Mouse (Mus musculus) telencephalon, adult 2 months (tissue): ENCODE data around the gene Pitpna.

ENCODE experiments used
- DNase-seq: peaks from one replicate; pipeline ENCODE4 v3.0.0-alpha.2; 2011; ENCODE audit warnings: low read depth, low spot score

Pitpna gene

DNA sequence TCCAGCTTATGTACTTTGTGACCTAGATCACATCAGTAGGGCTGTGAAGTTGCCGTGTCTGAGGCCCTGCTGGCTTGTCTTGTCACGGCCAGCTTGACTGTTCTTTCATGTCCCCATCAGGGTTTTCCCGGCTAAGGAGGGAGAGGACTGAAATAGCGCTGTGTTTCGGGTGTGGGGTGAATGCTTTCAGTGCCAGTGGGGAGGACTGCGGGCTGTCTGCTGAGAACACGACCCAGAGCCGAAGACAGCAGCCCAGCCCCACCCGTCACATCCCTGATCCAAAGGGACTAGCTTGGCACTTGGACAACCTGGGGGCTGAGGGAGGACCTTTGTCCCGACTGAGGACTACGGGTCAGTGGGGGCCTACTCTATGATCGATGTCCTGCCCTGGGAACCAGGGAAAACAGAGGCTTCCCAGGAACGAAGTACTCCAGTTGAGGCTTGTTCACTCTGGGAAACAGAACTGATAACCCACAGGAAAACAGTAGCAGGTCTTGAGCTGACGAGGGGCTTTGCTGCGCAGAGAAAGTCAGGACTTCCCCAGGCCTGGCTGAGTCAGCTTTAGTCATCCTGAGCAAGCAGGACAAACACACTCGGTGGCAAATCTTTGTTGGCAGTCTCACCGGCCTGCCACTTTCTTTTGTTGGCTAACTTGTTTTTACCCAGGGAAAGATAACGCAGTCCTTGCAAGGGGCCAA, 23.9 kb upstream of the Pitpna start:
- DNase-seq: no peak

DNA sequence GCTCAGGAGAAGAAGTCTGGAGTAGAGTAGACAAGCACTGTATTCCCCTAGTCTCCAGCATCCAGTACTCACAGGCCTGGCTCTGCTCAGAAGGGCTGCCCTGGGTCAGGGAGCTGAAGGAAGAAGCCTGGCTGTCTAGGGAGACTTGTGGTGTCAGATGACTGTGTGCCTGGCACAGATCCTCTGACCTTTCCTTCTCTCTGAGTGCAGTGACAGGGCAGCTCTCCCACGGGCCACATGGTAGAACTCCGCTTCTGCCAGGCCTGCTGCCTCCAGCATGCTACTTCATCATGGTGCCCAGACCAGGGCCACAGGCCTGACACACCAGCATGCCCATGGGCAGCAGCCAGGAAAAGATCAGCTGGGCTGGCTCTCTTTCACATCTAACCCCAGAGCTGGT, 22.0 kb upstream of the Pitpna start:
- DNase-seq: no peak

DNA sequence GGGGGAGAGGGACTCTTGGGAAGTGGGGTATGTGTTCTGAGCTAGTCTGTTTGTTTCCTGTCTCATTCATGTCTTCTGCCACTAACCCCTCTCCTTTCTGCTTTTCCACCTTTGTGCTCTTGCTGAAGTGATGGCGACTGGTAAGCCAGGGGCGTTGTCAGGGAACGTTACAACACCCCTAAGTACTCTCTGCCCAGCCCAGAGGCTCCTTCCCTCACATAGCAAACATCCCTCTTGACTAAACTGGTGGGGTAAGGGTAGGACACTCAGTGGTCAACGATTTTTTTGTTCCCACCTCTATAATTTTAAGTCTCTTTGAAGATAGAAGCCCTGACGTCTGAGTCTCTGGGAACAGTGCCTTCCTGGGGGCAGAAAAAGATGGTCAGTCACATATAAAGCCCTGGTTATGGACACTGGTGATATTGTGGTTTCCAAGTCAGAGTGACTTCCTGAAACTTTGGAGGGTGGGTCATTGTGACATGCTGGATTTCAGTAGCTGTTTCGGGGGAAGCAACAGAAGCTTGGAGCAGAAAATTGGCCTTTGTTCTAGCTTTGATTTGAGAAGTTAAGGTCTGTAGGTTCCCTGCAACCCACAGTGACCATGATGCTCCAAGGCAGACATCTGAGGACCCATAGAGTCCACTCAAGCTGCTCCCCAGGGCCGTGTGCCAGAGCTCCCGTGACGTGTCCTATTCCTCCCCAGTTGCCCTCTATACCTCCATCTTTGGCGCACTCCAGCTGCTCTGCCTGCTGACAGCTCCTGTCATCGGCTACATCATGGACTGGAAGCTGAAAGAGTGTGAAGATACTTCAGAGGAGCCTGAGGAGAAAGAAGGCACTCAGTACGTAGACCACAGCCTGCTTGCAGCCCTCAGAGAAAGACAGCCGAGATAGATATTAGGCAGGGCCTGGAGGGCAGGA, 21.4 kb upstream of the Pitpna start:
- DNase-seq: no peak

DNA sequence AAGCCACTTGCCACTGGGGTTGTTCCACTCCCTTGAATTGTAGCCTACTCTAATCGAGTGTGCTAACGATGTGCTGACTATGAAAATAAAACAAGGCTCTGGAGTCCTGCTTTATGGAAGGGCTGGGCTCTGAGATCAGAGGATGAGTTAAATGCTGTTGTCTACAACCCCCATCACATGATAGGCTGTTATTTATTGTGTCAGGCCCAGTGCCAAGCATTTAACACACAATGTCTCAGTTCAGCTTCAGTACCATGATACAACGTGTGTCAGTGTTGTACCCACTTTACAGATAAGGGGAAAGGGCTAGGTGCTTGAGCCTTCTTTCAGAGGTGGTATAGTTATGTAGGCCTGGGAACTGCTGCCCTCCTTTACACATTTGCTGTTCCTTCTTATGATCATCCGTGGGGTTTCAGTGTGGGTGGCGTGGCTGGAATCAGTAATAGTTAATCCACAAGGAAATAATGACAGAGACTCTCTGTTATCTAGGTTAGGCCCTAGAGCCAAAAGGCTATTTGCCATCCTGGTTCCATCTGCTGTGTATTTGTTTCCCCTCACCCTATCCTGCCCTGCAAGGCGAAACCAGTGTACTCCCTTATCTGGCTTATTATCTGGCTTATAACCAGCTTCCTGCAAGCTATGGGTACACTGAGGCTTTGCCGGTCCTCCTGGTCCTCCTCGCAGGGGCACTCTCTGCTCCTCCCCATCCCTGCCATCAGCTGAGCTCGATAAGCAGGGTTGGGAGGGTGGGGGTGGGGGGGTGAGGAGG, 20.4 kb upstream of the Pitpna start:
- DNase-seq: no peak

DNA sequence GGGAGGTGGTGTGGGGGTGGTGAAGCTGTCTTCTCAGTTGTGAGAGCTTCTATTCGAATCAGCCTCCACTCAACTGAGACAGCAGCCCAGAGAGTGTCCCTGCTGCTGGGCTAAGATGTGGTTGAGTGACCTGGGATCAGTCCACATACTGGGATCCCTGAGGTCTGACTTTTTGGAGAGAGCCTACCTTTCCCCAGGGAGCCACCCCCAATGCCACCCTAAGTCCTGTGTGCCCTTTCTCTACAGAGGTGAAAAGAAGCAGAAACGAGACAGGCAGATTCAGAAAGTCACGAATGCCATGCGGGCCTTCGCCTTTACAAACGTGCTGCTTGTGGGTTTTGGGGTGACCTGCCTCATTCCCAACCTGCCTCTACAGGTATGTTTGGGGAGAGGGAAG, 19.8 kb upstream of the Pitpna start:
- no peak for DNase-seq

DNA sequence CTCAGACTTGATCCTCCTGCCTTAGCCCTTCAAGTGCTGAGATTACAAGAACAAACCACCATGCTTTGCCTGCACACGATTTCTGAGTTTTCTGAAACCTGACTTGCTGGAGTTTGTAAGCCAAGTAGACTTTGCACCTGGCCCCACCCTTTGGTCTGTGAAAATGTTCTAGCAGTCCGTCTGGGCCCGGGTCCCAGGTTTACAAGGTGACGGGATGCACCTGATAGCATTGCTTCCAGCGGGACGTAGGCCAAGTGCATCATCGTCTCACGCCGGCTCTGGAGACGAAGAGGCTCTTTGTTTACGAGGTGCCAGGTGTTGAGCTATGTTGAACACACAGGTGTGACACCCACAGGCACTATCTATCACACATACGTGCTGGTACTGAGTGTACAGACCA, 18.9 kb upstream of the Pitpna start:
- DNase-seq: no peak

DNA sequence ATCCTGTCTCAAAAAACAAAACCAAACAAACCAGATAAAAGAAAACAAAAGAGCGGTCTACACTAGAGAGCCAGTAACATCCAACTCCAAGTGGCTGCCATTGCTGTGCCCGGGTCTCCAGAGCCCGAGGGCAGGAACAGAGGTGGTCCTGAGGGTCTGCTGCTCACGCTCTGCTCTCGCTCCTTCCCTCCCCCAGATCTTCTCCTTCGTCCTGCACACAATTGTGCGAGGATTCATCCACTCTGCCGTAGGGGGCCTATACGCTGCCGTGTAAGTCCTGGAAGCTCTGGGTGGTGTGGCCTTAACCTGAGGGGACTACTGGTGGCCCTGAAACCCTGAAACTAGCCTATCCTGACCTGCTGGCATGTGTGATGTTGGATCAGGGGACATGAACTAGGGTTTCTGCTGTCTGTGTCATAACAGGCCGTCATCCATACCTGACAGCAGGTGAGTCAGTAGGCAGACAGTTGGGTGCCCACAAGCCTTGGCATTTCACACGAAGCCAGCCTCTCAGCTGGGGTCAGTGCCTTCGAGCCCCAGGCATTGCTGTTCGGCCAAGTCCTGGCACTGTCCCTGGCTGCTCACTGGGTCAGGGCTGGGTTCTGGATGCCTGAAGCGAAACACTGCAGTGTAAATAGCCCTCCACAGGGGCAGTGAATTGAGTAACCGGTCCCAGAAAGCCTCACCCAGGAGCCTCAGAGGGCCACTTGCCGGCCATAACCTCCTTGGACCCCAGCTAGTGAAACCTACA, 17.3 kb upstream of the Pitpna start:
- DNase-seq: no peak

DNA sequence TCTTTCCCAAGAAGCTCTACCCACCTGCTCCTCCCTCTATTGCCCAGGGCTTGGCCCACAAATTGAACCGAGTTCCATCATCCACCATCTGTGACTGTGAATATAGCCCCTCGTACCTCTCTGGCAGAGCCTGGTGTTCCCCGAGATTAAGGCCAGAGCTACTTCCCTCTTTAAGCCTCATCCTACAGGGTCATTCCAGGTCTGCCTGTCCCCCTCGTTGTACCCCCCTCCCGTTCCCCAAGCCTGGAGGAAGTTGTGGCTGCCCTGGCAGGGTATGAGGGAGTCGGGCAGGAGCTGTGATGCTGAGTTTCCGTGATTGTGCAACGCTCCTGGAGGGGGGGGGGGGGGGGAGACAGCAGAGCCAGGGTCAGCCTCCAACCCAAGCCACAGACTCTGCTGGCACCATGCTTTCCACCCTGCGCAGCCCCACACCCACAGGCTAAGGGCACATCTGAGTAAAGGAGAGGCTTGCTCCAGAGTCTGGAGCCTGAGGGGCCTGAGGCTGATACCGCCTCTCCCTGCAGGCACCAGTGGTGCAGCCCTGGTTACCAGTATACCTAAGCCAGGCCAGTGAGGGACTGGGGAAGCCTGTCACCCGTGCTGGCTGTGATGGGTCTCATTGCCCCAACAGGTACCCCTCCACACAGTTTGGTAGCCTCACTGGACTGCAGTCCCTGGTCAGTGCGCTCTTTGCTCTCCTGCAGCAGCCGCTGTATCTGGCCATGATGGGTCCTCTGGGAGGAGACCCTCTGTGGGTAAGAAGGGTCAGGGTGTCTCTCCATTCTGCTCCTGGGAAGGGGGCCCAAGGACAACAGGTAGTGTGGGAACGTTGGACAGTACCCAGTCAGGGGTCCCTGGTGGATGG, 16.5 kb upstream of the Pitpna start:
- DNase-seq: no peak

DNA sequence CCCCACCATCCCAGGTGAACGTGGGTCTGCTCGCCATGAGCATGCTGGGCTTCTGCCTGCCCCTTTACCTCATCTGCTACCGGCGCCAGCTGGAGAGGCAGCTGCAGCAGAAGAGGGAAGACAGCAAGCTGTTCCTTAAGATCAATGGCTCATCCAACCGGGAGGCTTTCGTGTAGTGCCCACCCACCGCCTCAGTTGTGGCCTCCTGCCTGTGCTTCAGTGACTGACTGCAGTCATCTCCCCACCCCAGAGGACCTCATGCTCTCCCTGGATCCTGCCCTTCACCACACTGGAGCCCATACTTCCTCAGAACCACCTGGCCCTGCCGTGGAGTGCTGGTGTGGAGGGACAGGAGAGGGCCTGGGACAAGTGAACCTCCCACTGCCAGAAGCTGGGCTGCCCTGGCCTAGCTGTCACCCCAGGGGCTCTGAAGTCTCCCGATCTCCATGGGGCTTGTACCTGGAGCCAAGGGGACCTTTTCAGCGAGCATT, 15.6 kb upstream of the Pitpna start:
- no peak for DNase-seq

DNA sequence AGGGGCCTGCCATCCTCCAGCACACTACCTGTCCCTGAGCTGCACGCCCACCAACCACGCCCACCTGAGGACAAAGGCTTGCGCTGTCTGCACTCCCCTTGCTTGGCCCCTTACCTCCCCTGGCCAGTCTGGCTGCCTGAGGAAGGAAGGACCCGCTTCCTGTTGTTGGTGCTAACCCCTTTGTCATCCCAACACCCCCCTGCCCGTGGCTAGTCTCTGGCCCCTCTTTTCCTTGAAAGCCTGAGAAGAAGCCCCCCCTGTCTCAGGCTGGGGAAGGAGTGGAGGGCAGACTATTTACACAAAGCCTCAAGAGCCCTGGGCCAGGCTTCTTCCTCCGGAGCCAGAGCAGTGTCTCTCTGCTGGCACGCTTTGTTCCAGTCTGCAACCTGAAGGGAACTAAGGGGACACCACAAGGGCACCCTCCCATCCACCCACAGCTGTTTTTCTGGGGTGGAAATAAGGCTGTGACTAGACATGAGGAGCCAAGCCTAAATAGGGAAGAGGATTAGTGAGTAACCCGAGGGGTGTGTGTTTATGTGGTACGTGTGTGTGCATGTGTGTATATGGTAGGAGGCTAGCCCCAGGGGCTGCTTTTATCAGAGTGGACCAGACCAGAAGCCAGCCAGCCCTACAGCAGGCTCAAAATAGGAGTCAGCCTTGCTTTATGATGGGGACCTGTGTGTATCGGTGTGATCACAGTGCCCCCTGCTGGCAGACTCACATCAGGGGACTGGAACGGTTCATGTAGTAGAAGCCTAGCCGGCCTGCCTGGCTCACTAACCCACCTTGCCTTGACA, 14.8 kb upstream of the Pitpna start:
- peak; percentile 87 for DNase-seq

DNA sequence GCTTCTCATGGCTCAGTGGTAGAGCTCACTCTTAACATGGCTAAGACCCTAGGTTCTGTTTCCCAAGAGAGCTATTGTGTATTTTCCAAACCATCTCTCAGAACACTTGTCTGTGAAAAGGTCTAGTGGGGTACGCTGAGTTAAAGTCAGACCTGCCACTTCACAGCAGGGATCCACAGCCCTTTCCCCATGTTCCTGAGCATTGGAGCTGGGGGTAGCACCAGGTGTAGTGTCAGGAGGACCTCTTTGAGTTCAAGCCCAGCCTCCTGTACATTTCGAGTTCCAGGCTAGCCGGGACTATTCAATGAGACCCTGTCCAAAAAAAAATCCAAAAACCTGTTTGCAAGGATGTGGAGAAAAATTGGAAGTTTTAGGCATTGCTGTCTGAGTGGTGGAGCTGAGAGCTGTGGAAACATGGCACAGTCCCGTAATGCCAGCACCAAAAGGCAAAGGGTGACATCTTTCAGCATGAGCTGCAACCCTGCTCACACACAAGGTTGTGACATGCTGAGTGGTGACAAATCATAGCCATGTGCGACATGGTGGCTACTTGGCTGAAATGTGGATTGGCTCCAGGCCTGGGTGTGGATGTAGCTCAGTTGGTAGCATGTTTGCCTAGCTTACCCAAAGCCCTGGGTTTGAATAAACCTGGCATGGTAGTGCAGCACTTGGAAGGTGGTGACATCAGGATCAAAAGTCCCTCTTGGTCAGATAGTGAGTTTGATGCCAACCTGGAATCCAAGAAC, 13.3 kb upstream of the Pitpna start:
- DNase-seq: no peak

DNA sequence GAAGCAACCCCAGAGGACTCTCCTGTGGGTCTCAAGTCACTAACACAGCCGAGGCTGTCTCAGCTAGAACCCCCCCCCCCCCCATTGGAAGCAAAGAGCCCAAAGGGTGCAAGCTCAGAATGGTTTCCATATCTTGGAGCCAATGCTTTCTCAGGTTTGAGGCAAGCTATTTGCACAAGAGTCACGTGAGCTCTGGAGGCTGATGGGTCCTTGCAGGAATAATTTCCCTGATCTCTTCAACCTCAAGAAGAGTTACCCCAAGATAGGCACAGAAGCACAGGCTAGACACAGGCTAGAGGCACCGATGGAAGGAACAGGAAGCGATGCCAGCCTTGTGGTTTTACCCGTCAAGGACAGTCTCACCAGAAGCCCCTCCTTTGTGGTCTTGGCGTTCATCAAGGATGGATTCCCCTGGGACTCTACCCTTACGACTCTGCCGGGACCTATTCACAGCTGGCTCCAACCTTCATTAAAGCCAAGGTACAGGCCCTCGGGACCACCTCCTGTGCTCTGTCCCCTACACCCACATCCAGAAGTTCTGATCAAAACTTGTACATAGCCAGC, 12.3 kb upstream of the Pitpna start:
- no peak for DNase-seq

DNA sequence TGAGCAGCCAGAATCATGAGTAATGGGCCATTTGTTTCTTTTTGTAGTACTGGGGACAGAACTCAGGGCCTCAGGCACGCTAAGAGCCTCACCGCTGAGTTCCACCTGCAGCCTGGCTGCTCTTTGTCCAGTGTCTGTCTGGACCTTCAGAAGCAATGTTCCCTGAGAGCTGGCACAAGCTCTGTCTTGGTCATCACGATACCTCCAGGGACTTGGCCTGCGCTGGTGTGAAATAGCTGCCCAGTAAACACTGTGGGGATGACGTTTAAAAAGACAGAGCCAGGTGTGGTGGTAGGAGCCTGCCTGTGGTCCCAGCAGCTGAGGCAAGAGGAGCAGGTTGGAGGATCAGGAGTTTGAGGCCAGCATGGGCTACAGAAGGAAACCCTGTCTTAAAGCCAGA, 9.3 kb upstream of the Pitpna start:
- DNase-seq: no peak

DNA sequence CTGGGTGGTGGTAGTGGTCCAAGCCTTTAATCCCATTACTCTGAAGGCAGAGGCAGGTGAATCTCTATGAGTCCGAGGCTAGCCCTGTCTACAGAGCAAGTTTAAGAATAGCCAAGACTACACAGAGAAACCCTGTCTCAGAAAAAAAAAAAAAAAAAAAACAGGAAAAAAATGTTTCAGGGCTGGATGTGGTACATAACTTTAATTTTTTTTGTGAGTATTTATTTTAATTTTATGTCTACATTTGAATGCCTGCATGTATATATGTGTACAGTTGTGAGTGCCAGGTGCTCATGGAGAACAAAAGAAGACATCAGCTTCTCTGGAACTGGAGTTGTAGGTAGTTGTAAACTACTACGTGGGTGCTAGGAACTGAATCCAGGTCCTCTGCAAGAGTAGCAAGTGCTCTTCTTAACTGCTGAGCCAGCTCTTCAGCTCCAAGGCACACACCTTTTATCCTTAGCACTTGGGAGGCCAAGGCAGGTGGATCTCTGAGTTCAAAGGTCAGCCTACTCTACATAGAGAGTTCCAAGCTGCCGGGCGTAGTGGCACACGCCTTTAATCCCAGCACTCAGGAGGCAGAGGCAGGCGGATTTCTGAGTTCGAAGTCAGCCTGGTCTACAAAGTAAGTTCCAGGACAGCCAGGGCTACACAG, 6.3 kb upstream of the Pitpna start:
- DNase-seq: no peak

DNA sequence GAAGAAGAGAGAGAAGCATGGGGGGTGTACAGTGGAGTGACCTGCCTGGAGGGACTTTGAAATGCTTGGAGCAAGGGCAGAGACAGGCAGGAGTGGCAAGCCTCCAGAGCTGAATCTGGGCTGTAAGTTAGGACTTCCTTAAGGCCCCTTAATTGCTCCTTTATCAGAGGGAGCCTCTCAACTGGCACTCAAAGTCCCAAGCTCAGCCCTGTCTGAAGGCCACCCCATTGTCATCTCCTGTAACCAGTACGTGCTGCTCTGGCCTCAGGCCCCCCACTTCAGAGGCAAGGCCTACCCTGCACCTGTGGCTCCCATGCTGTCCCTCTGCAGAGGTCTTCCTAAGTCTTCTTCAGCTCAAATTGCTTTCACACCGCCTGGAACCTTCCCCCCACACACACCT, 4.4 kb upstream of the Pitpna start:
- no peak for DNase-seq

DNA sequence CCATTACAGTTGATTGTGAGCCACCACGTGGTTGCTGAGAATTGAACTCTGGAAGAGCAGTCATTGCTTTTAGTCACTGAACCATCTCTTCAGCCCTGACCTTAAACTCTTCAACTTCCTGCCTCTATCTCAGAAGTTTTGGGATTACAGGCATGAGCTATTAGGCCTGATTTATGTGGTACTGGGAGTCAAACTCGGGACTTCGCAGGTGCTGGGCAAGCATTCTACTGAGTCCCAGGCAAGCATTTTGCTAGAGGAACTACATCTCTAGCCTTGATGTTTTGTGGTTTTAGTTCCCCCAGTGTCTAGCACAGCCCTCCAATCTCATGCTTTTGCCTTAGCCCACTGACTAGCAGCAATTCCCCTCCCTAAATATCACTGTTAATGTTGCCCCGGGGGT, 2.8 kb upstream of the Pitpna start:
- DNase-seq: no peak

DNA sequence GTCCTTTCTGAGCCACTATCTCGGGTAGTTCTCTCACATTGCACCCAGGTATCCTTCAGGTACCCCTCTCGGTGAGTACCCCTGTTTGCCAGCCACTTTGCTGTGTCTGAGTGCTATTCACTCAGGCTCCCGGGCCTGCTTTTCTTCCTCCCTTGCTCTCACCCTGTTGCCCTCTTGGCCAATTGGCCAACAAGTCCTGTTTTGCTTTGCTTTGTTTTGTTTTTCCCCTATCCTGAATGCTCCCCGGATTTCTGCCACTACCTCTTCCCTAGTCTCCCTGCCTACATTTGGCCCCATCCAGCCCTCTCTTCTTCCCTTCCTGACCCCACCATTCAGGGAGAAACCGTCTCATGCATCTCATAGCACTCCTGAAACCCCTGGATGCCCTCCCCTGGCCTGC, 1.9 kb upstream of the Pitpna start:
- DNase-seq: no peak

DNA sequence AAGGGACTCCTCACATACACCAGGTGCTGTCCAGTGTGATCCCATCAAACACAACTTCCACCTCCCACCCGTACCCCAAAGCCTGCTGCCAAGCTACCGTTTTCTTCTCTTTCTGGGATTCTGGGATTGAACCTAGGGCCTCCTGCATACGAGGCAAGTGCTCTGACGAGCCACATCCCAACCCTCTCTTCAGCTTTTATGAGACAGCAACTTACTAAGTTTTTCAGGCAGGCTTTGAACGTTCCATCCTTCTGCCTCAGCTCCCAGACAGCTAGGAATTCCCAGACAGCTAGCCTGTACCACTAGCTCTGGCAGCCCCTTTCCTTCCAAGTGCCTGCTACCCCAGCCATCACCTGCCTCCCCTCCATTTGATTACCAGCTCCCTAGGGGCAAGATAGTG, 934 bp upstream of the Pitpna start:
- DNase-seq: no peak
